Mouse (Mus musculus) adrenal gland, adult 2 months (tissue): ENCODE results near the gene Adgrg1. TPM values are rescaled to one million over a fixed set of nuclear protein-coding genes. Genes with fewer than 3 reads are reported as not detected.
A peak's percentile ranks its signal among the peaks of the same experiment; 100 is the strongest.
"Not testable (repeated sequence)": the region's sequence is repeated elsewhere in the genome, so short reads cannot be mapped to it uniquely, and the experiment has no call there.

Experiments
- DNase-seq: peaks from one replicate; pipeline ENCODE4 v3.0.0; 2021
- polyA plus RNA-seq: library from polyadenylated mRNA; depleted of rRNA; stranded (reverse); fragments of >200 nt; gene quantifications from 2 replicates; pipeline ENCODE4 v1.2.3, GENCODE M21; 2012
- total RNA-seq, 2 experiments: library from RNA; stranded (reverse); gene quantifications; 2 replicates each; pipeline ENCODE4 v1.2.3; 2021

The Adgrg1 gene
- total and polyA plus RNA-seq, 3 experiments: 17.3 to 40.2 (median 24.3) TPM

GRCm38 (mm10) chr8:94996037-94996436, 21.5 kb downstream of the Adgrg1 start:
- DNase-seq: no peak

GRCm38 (mm10) chr8:94996899-94997856, 22.6 kb downstream of the Adgrg1 start:
- DNase-seq: no peak

- DNase-seq: no peak
Measured at GRCm38 (mm10) chr8:94997857-94998243, 23.3 kb downstream of the Adgrg1 start.

GRCm38 (mm10) chr8:94998431-94998830, 23.9 kb downstream of the Adgrg1 start:
- DNase-seq: no peak

- no peak for DNase-seq
Measured at GRCm38 (mm10) chr8:94999004-94999403, 24.5 kb downstream of the Adgrg1 start.

- no peak for DNase-seq
Measured at GRCm38 (mm10) chr8:94999956-95000355, 25.4 kb downstream of the Adgrg1 start.

- DNase-seq: peak; percentile 70
Measured at GRCm38 (mm10) chr8:95000684-95001083, 26.1 kb downstream of the Adgrg1 start.

GRCm38 (mm10) chr8:95001165-95001564, 26.6 kb downstream of the Adgrg1 start:
- DNase-seq: no peak

GRCm38 (mm10) chr8:95001655-95002054, 27.1 kb downstream of the Adgrg1 start:
- peak; percentile 84 for DNase-seq

GRCm38 (mm10) chr8:95002089-95002655, 27.6 kb downstream of the Adgrg1 start:
- DNase-seq: no peak

GRCm38 (mm10) chr8:95012442-95012919, 37.9 kb downstream of the Adgrg1 start:
- DNase-seq: no peak

- no peak for DNase-seq
Measured at GRCm38 (mm10) chr8:95015866-95016265, 41.3 kb downstream of the Adgrg1 start.

GRCm38 (mm10) chr8:95016684-95017083, 42.1 kb downstream of the Adgrg1 start:
- DNase-seq: no peak

- no peak for DNase-seq
Measured at GRCm38 (mm10) chr8:95017451-95017850, 42.9 kb downstream of the Adgrg1 start, which contains the start of gene Adgrg3. Adgrg3 (plus strand) TSS chr8:95017692.

- no peak for DNase-seq
Measured at GRCm38 (mm10) chr8:95017969-95018635, 43.6 kb downstream of the Adgrg1 start.

GRCm38 (mm10) chr8:95020293-95020777, 45.8 kb downstream of the Adgrg1 start:
- peak; percentile 21 for DNase-seq

GRCm38 (mm10) chr8:95020821-95021220, 46.3 kb downstream of the Adgrg1 start:
- DNase-seq: no peak

GRCm38 (mm10) chr8:95023201-95023600, 48.6 kb downstream of the Adgrg1 start:
- no peak for DNase-seq

GRCm38 (mm10) chr8:95024387-95024786, 49.8 kb downstream of the Adgrg1 start:
- no peak for DNase-seq

GRCm38 (mm10) chr8:95025421-95025820, 50.9 kb downstream of the Adgrg1 start:
- no peak for DNase-seq

- not testable (repeated sequence) for DNase-seq
Measured at GRCm38 (mm10) chr8:95028391-95028790, 53.8 kb downstream of the Adgrg1 start.
